Mouse (Mus musculus): ENCODE data around the gene Gm36028.

The Gm36028 gene

GRCm38 (mm10) chr16:37861029-37861428, at the start of gene Gm36028:
TSS of gene Gm36028 (minus strand) at chr16:37861146.
- no peak for DNase-seq (ENCODE audit: low spot score)

GRCm38 (mm10) chr16:37906456-37906855, 45.5 kb upstream of the Gm36028 start:
- no peak for DNase-seq (ENCODE audit: low spot score)

GRCm38 (mm10) chr16:37901318-37901717, 40.4 kb upstream of the Gm36028 start:
- DNase-seq (ENCODE audit: low spot score) = no peak

GRCm38 (mm10) chr16:37899357-37899756, 38.4 kb upstream of the Gm36028 start:
- no peak for DNase-seq (ENCODE audit: low spot score)

GRCm38 (mm10) chr16:37898790-37899189, 37.8 kb upstream of the Gm36028 start:
- DNase-seq (ENCODE audit: low spot score) = no peak

DNA sequence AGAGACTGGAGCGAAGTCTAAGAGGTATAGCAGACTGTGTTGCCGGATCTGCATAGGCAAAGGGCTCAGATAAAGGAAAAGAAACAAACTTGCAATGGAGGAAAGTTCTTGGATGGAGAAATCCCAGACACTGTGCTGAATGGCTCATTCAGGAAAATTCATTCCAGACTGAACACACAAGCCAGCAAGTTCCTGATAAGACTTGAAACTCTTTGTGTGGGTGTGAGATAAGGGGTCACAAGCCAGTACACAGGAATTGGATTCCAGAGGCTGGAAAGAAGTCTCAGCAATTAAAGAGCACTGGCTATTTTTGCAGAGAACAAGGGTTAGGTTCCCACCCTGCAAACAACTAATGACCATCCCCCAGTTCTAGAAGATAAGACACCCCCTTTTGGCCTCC, 33.0 kb upstream of the Gm36028 start:
- no peak for DNase-seq (ENCODE audit: low spot score)

GRCm38 (mm10) chr16:37893381-37893780, 32.4 kb upstream of the Gm36028 start:
- no peak for DNase-seq (ENCODE audit: low spot score)

GRCm38 (mm10) chr16:37892667-37893066, 31.7 kb upstream of the Gm36028 start:
- no peak for DNase-seq (ENCODE audit: low spot score)

DNA sequence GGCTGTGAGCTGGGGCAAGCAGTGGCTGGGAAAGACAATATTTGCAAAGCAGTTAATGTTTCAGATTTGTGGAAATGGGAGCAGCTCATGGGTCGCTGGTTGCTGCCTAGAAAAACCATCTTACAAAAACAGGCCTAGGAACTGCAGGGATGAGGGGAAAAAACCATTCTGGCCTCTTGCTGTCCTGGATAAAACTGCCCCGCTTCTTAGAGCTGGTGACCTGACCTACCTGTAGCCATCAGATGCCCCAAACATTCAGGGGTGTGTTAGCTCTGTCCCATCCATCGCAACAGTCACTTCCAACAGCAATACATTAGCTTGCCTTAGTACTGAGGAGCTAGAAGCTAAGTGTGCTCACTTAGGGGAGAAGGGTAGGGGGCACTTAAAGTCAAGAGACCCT, 28.0 kb upstream of the Gm36028 start:
- no peak for DNase-seq (ENCODE audit: low spot score)

GRCm38 (mm10) chr16:37881168-37881567, 20.2 kb upstream of the Gm36028 start:
- no peak for DNase-seq (ENCODE audit: low spot score)

DNA sequence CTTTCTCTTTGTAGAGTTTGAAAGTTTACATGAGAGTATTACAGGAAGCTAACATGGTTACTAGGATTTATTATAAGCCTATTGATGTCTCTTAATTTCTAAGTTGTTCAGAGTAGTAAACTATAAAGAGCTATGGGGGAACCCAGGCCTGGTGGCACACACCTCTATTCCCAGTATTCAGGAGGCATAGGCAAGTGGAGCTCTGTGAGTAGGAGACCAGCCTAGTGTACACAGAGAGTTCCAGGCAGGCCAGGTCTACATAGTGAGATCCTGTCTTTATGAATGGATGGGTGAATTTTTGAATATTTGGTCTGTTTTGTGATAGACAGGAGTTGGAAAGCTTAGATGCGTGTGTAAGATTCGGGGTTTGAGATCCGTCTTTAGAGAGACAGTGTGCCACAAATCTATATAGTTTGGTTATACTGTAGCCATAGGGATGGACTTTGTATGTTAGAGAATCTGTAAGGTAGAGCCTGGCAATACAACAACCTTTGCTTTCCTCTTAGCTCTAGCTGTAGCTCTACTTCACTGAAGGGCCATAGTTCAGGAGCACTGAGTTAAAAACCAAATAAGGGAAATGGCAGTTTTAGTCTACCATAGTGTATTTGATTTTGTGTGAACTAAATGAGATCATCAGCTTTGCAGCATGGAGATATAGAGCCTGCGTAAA, 18.9 kb upstream of the Gm36028 start:
- DNase-seq (ENCODE audit: low spot score) = no peak

DNA sequence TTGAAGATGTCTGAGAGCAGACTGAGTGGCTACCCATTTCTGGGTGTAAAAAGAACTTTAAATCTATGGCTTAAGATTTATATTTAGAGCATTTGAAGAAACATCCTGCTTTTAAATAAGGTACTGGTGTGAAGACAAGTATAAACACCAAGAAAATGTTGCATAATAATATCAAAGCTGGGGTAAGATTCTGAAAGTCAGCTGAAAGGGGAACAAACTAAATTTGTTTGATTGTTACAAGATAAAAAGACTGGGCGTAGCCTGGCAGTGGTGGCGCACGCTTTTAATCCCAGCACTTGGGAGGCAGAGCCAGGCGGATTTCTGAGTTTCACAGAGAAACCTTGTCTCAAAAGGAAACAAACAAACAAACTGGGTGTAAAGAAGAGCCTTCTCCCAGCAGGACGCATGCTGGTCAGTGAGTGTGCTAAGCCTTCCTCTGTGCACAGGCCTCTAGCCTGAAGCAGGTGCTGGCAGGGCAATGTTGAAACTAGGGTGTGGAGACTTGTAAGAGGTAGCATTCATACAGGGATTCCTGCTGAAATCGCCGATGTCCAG, 18.1 kb upstream of the Gm36028 start:
- DNase-seq (ENCODE audit: low spot score) = no peak

GRCm38 (mm10) chr16:37877406-37877805, 16.5 kb upstream of the Gm36028 start:
- DNase-seq (ENCODE audit: low spot score) = no peak

- DNase-seq (ENCODE audit: low spot score) = no peak
These were observed 13.7 kb upstream of the Gm36028 start for GRCm38 (mm10) chr16:37874501-37875235.

DNA sequence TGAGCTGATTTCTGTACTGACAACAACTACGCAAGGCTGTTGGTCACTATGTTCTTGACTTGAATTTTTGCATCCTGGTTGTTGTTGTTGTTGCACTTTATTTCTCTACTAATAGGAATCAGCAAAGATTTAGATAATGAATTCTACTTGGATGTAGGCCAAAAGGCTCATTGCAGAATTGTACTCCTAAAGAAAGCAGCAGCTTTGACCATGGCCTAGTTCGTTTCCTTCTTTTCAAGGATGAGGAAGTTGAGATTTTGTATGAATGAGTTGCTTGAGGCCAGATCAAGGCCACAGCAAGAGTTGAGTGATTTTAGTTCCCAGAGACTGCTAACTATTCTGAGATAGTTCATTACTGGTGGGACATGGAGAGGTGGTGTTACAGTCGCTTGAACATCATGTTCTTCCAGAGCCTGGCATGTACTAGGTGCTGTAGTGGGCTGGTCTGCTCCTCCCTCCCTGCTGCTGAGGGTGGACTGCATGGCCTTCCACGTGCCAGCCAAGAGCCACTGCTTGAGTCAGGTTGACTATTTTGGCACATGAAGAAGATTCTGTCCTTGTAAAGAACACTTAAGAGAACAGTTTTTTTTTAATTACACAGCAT, 10.3 kb upstream of the Gm36028 start:
- DNase-seq (ENCODE audit: low spot score) = peak; percentile 53

DNA sequence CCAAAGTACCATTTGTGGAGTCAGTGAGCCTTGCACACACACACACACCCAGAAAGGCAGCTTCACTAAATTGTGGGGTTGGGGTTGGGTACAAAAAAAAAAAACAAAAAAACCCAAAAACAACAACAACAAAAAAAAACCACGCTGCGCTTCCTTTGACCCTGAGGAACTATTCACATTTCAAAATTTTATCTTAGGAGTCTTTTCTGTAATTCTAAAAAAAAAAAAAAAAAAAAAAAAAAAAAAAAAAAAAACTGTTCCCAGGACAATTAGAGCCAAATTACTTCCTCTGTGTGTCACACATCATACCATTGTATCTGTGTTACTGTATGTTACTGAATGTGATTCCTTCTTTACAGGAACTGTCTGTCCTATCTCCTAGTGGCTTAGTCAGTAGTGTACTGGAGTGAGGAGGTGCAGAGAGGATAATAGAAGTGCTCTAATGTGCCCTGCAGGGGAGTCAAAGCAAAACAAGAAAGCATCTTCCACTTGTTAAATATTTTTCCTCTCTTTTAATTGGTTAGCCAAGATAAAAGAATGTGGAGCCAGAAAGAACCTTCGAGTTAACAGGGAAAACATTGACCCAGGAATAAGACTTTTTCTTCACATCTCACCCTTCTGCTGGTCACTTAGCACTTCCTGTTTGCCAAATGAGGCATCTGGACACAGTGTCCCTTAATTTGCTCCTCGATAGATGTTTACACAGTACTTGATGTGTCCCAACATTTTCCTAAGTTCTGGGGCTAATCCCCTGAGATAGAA, 8.7 kb upstream of the Gm36028 start:
- no peak for DNase-seq (ENCODE audit: low spot score)

DNA sequence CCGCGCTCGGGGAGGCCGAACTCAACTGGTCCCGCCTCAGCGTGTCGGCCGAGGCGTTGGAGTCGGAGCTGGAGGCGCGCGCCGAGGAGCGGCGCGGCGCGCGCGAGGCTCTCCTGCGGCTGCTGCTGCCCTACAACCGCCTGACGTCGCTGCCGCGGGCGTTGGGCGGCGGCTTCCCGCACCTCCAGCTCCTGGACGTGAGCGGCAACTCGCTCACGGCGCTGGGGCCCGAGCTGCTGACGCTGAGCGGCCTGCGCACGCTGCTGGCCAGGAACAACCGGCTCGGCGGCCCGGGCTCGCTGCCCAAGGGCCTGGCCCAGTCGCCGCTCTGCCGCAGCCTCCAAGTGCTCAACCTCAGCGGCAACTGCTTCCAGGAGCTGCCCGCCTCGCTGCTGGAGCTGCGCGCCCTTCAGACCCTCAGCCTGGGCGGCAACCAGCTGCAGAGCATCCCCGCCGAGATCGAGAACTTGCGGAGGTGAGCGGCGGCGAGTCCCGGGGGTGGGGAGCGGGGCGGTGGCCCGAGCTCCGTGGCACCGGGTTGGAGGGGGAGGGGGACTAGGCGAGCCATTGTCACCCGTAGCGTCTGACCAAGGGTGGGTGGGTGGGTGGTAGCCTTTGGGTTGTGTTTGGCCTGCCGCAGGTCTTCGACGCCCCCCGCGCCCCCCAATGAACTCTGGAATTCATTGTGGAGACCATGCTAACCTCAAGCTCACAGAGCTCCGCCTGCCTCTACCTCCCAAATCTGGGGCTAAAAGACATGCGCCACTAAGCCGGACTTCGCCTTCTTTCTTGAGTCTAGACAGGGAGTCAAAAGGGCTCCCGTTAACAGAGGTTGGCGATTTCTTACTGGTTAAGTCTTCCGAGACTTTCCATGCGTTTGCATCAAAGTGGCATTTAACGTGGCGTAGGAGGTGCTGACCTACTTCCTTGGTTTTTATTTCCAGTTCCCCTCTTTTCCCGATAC, 7.8 kb upstream of the Gm36028 start:
- no peak for DNase-seq (ENCODE audit: low spot score)

DNA sequence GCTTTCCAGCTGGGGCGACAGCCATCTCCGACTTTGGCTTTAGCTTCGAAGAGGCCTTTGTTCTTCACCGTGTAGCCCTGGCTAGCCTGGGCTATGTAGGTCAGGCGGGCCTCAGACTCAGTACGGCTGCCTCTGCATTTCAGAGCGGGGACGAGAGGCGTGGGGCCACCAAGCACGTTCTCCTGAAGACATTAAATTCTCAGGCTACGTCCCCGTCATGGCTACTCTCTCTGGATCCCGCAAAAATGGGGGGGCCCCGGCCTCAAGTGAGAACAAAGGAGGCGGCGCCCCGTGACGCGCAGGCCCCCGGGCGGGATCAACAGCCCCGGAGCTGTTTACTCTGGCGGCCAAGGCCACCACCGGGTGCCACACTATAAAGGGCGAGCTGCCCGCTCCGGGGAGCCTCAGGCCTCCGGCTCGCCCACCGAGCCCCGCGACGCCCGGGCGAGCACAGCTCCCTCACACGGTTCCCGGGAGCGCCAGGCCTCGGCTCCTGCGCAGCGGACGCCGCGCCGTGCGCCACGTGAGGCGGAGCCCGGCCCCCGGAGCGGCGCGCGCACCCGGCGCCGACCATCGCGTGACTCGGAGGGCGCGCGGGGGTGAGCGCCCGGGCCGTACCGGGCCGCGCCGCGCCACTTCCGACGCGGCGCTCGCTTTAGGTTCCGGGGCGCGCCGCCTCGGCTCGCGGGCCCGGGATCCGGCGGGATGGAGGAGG, 7.0 kb upstream of the Gm36028 start, which contains the start of gene Lrrc58:
Gene Lrrc58, plus strand, starts transcription at position 599 of the 715 bp plus-strand sequence.
- DNase-seq (ENCODE audit: low spot score) = peak; percentile 76

- DNase-seq (ENCODE audit: low spot score) = no peak
These were observed 4.9 kb upstream of the Gm36028 start for GRCm38 (mm10) chr16:37865841-37866240.

- DNase-seq (ENCODE audit: low spot score) = no peak
These were observed 2.9 kb upstream of the Gm36028 start for GRCm38 (mm10) chr16:37863876-37864275.
